Mouse (Mus musculus): ENCODE measurements around the gene Gm7247. TPM values are rescaled to one million over a fixed set of nuclear protein-coding genes. Genes with fewer than 3 reads are reported as not detected.
"Not testable (repeated sequence)": the region's sequence is repeated elsewhere in the genome, so short reads cannot be mapped to it uniquely, and the experiment has no call there.

Gene Gm7247
- polyA plus RNA-seq, 1 experiment from 2014 or later, result not detected

DNA sequence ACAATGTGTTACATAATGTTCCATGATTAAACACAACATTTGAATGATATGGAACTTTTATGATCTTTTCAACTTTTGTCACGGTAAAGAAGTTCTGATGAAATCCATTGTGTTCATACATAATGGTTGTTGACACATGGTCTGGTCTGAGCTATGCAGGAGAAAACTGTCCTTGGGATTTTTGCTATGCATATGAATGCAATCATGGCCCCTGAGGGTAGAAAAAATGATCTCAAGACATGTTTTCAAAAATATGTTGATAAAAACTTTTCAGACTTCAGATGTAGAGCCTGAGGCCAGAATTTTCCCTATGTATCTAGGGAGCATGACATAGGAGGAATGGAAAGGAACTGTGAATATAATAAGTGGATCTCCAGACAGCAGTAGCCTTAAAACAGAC is 49.0 kb downstream of the Gm7247 start, which contains the start of gene Vmn2r88:
Gene Vmn2r88 (plus strand): TSS at position 301 of the 400 bp plus-strand sequence.
- 88% methylated on average over 1 of the region's 1 CpGs for WGBS
- H3K36me3 ChIP-seq (ENCODE audit: control insufficient read depth, insufficient read depth, low read length), result no peaks in the 10 kb centered on the region
- H3K27ac ChIP-seq (ENCODE audit: low read depth, low read length), result no peak within 1 kb of the TSS
- no peak for ATAC-seq (ENCODE audit: low FRiP score, low TSS enrichment)
- no peaks in the 10 kb centered on the region for H3K27me3 ChIP-seq (ENCODE audit: control insufficient read depth, insufficient read depth, low read length)
- H3K4me1 ChIP-seq (ENCODE audit: control insufficient read depth, insufficient read depth, low read length), result no peaks in the 10 kb centered on the region
- no peak within 1 kb of the TSS for H3K4me3 ChIP-seq (ENCODE audit: low read length)
- no peak within 1 kb of the TSS for H3K9ac ChIP-seq (ENCODE audit: low read depth, low read length)
- H3K4me2 ChIP-seq (replicated peaks; ENCODE audit: low read depth, low read length), result no peak within 1 kb of the TSS
- no peaks in the 10 kb centered on the region for H3K9me3 ChIP-seq (ENCODE audit: control insufficient read depth, low read length)

DNA sequence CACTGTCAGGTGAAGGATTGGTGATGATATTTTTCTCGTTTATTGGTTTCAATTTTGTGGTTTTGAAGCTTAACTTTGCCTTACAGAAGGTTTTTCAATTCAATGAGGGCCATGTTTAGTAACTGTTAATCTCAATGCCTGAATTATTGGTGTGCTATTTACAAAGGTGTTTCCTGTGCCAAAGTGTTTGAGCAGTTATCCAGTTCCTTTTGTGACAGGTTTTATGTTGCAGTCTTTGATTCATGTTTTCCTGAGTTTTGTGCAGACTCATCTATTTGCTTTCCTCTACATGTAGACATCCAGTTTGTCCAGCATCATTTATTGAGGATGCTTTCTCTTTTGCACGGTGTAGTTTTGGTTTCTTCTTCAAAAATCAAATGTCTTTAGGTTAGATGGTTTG is 62.3 kb downstream of the Gm7247 start:
- Histone ChIP-seq H3K27ac (ENCODE audit: low read depth, low read length) (no peak overlapping the region), H3K27me3 (ENCODE audit: control insufficient read depth, insufficient read depth, low read length) (no peaks in the 10 kb centered on the region), H3K4me3 (ENCODE audit: low read length) (no peak overlapping the region), H3K4me1 (ENCODE audit: control insufficient read depth, insufficient read depth, low read length) (no peaks in the 10 kb centered on the region), H3K9me3 (ENCODE audit: control insufficient read depth, low read length) (no peaks in the 10 kb centered on the region), H3K36me3 (ENCODE audit: control insufficient read depth, insufficient read depth, low read length) (no peaks in the 10 kb centered on the region), H3K4me2 (replicated peaks; ENCODE audit: low read depth, low read length) (no peak overlapping the region), H3K9ac (ENCODE audit: low read depth, low read length) (no peak overlapping the region)
- 61% methylated on average over 2 of the region's 2 CpGs for WGBS
- ATAC-seq (ENCODE audit: low FRiP score, low TSS enrichment), result no peak

DNA sequence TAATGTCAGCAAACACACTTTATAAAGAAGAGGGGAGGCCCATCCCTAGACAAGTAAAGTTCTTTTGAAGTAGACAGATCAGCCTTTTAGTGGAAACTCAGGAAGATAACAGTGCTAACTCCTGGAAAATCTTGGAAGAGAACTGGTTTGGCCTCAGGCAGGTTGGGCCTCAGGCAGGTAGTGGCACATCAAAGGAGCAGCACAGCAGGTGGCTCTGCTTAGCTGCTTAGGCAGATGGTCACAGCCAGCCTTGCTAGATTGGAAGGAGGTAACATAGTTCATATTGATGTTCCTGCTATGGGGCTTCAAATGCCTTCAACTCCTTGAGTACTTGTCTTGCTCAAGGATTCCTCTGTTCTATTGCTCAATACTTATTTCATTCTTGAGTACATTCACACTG is 68.6 kb downstream of the Gm7247 start:
- not testable (repeated sequence) for H3K9ac ChIP-seq (ENCODE audit: low read depth, low read length)

DNA sequence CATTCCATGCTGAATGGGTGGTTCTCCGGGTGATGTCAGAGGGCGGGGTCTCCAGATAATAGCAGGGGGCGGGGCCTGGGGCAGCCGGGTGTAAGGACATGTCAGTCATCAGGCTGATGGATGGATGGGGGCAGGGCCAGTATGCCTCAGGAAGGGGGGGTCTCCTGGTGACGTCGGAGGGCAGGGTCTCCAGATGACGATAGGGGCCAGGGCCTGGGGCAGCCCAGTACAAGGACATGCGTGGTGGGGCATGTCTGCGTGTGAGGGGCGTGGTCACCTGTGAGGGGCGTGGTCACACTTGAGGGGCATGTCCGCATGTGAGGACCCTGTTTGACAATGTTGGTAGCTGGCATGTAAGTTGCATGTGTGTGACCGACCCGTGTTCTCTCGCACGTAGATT is 73.0 kb downstream of the Gm7247 start:
- WGBS, result 97% methylated on average over 16 of the region's 16 CpGs
- H3K9me3 ChIP-seq (ENCODE audit: control insufficient read depth, low read length), result peaks cover 12% of the 10 kb centered on the region
- H3K4me1 ChIP-seq (ENCODE audit: control insufficient read depth, insufficient read depth, low read length), result no peaks in the 10 kb centered on the region
- no peak overlapping the region for H3K4me3 ChIP-seq (ENCODE audit: low read length)
- H3K27ac ChIP-seq (ENCODE audit: low read depth, low read length), result no peak overlapping the region
- H3K4me2 ChIP-seq (replicated peaks; ENCODE audit: low read depth, low read length), result no peak overlapping the region
- no peaks in the 10 kb centered on the region for H3K27me3 ChIP-seq (ENCODE audit: control insufficient read depth, insufficient read depth, low read length)
- H3K9ac ChIP-seq (ENCODE audit: low read depth, low read length), result no peak overlapping the region
- ATAC-seq (ENCODE audit: low FRiP score, low TSS enrichment), result no peak
- H3K36me3 ChIP-seq (ENCODE audit: control insufficient read depth, insufficient read depth, low read length), result no peaks in the 10 kb centered on the region

More for the DNA sequence above, 68.6 kb downstream of the Gm7247 start:
- not testable (repeated sequence) for H3K27me3 ChIP-seq (ENCODE audit: control insufficient read depth, insufficient read depth, low read length); H3K4me1 ChIP-seq (ENCODE audit: control insufficient read depth, insufficient read depth, low read length); H3K27ac ChIP-seq (ENCODE audit: low read depth, low read length); ATAC-seq (ENCODE audit: low FRiP score, low TSS enrichment); H3K4me2 ChIP-seq (replicated peaks; ENCODE audit: low read depth, low read length); H3K4me3 ChIP-seq (ENCODE audit: low read length); H3K9me3 ChIP-seq (ENCODE audit: control insufficient read depth, low read length); H3K36me3 ChIP-seq (ENCODE audit: control insufficient read depth, insufficient read depth, low read length)

DNA sequence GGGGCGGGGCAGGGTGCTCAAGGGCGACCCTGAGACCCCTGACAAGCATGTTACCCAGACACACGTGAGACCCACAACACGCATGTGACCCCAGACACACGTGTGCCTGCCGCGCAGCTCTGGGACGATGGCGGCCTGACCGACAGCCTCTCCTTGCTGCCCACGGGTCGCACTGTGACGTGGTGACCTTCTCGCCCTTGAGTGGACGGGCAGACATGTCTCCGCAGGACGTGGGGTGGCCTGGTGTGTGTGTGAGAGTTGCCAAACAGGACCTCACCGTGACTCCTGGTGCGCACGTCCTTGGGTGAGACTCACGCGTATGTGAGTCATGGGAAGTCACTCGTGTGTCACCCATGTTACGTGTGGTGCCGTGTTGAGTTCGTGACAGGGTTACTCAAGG is 73.5 kb downstream of the Gm7247 start:
- no peak overlapping the region for H3K4me2 ChIP-seq (replicated peaks; ENCODE audit: low read depth, low read length)
- WGBS, result 96% methylated on average over 26 of the region's 26 CpGs
- H3K36me3 ChIP-seq (ENCODE audit: control insufficient read depth, insufficient read depth, low read length), result no peaks in the 10 kb centered on the region
- H3K4me3 ChIP-seq (ENCODE audit: low read length), result no peak overlapping the region
- H3K4me1 ChIP-seq (ENCODE audit: control insufficient read depth, insufficient read depth, low read length), result no peaks in the 10 kb centered on the region
- no peak overlapping the region for H3K27ac ChIP-seq (ENCODE audit: low read depth, low read length)
- ATAC-seq (ENCODE audit: low FRiP score, low TSS enrichment), result no peak
- no peak overlapping the region for H3K9ac ChIP-seq (ENCODE audit: low read depth, low read length)
- peaks cover 12% of the 10 kb centered on the region for H3K9me3 ChIP-seq (ENCODE audit: control insufficient read depth, low read length)
- H3K27me3 ChIP-seq (ENCODE audit: control insufficient read depth, insufficient read depth, low read length), result no peaks in the 10 kb centered on the region

- no peaks in the 10 kb centered on the region for H3K27me3 ChIP-seq (ENCODE audit: control insufficient read depth, insufficient read depth, low read length)
- H3K4me3 ChIP-seq (ENCODE audit: low read length), result no peak overlapping the region
- H3K4me2 ChIP-seq (replicated peaks; ENCODE audit: low read depth, low read length), result no peak overlapping the region
- no peaks in the 10 kb centered on the region for H3K4me1 ChIP-seq (ENCODE audit: control insufficient read depth, insufficient read depth, low read length)
- 86% methylated on average over 4 of the region's 4 CpGs for WGBS
- peaks cover 12% of the 10 kb centered on the region for H3K9me3 ChIP-seq (ENCODE audit: control insufficient read depth, low read length)
- no peak overlapping the region for H3K9ac ChIP-seq (ENCODE audit: low read depth, low read length)
- ATAC-seq (ENCODE audit: low FRiP score, low TSS enrichment), result no peak
- H3K27ac ChIP-seq (ENCODE audit: low read depth, low read length), result no peak overlapping the region
- H3K36me3 ChIP-seq (ENCODE audit: control insufficient read depth, insufficient read depth, low read length), result no peaks in the 10 kb centered on the region
Observed at GRCm38 (mm10) chr14:51438955-51439354, 77.4 kb downstream of the Gm7247 start.

DNA sequence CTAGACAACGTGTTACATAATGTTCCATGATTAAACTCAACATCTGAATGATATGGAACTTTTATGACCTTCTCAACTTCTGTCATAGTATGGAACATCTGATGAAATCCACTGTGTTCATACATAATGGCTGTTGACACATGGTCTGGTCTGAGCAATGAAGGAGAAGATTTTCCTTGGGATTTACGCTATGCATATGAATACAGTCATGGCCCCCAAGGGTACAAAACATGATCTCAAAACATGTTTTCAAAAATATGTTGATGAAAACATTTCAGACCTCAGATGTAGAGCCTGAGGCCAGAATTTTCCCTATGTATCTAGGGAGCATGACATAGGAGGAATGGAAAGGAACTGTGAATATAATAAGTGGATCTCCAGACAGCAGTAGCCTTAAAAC is 90.0 kb downstream of the Gm7247 start, which contains the start of gene Vmn2r89:
Gene Vmn2r89 (plus strand): TSS at position 301 of the 400 bp plus-strand sequence.
- H3K4me3 ChIP-seq (ENCODE audit: low read length); H3K9ac ChIP-seq (ENCODE audit: low read depth, low read length); H3K27ac ChIP-seq (ENCODE audit: low read depth, low read length); H3K9me3 ChIP-seq (ENCODE audit: control insufficient read depth, low read length); H3K4me1 ChIP-seq (ENCODE audit: control insufficient read depth, insufficient read depth, low read length); H3K27me3 ChIP-seq (ENCODE audit: control insufficient read depth, insufficient read depth, low read length); H3K4me2 ChIP-seq (replicated peaks; ENCODE audit: low read depth, low read length); H3K36me3 ChIP-seq (ENCODE audit: control insufficient read depth, insufficient read depth, low read length); ATAC-seq (ENCODE audit: low FRiP score, low TSS enrichment): not testable (repeated sequence)
- 80% methylated on average over 2 of the region's 2 CpGs for WGBS

DNA sequence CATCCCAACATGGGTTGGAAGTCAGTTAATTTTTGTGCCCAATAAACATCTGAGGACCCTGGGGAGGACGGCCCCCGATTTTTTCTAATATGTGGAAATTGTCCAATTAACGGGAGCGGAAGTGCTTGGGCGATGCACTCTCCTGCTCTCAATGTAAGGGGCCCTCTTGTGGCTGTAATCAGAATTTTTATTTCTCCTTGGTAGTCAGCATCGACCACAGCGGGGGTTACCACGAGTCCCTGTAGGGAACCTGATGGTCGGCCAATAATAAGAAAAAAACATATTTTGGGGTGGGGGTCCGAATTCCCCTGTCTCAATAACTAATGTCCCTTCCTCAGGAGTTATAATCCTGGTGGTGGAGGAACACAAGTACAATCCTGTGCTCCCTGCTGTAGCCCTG is 118.7 kb downstream of the Gm7247 start:
- H3K27me3 ChIP-seq (ENCODE audit: control insufficient read depth, insufficient read depth, low read length); H3K9ac ChIP-seq (ENCODE audit: low read depth, low read length); H3K4me3 ChIP-seq (ENCODE audit: low read length); H3K9me3 ChIP-seq (ENCODE audit: control insufficient read depth, low read length); H3K4me2 ChIP-seq (replicated peaks; ENCODE audit: low read depth, low read length); H3K36me3 ChIP-seq (ENCODE audit: control insufficient read depth, insufficient read depth, low read length); H3K4me1 ChIP-seq (ENCODE audit: control insufficient read depth, insufficient read depth, low read length); H3K27ac ChIP-seq (ENCODE audit: low read depth, low read length); ATAC-seq (ENCODE audit: low FRiP score, low TSS enrichment): not testable (repeated sequence)
- WGBS, result 92% methylated on average over 10 of the region's 10 CpGs

DNA sequence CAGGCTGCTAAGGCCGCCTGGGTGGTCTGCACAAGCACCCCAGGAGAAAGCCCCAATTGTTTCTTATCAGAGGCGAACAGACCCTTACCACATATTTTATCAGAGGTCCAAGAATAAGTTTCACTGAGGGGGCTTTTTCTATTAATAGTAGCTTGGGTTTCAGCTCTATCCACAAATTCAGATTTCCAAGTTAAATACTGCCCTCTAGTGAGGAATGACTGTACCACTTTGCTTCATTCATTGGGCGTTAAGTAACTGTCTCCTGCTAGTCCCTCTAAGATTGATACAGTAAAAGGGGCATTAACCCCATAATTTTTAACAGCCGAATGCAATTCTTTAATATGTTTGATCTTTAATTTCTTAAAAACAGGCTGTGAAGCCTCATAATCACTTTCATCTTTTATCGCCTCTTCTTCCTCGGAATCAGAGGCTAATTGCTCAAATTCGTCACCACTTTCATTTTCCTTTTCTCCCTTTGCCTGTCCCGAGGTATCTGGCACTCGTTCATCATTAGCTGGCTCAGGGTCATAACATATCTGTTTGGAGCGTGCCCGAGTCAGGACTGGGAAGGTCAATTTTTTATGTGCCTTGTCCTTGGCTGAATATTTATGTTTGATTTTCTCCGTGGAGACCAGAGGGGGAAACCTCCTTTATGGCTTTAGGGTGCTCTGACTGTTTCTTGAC is 119.9 kb downstream of the Gm7247 start:
- H3K27me3 ChIP-seq (ENCODE audit: control insufficient read depth, insufficient read depth, low read length); ATAC-seq (ENCODE audit: low FRiP score, low TSS enrichment); H3K27ac ChIP-seq (ENCODE audit: low read depth, low read length); H3K36me3 ChIP-seq (ENCODE audit: control insufficient read depth, insufficient read depth, low read length); H3K4me1 ChIP-seq (ENCODE audit: control insufficient read depth, insufficient read depth, low read length); H3K9me3 ChIP-seq (ENCODE audit: control insufficient read depth, low read length); H3K4me3 ChIP-seq (ENCODE audit: low read length); H3K9ac ChIP-seq (ENCODE audit: low read depth, low read length): not testable (repeated sequence)
- WGBS, result 56% methylated on average over 12 of the region's 12 CpGs
- 0 out of 2 replicates have a peak overlapping the region, but pooled peaks have one; percentile 19 for H3K4me2 ChIP-seq (replicated peaks; ENCODE audit: low read depth, low read length)
